Mouse (Mus musculus): ENCODE measurements at regions not wholly inside any gene's neighbourhood (a gene's known extent, or its start where the extent isn't known, plus 50 kb on each side); places are given as distances from the start of the nearest gene placed in this dataset.

GRCm38 (mm10) chr1:43394035-43394434 lies 50.3 kb upstream of the Nck2 start:
- TF ChIP-seq POLR2A (IDR thresholded peaks at IDR 0.05; ENCODE audit: borderline replicate concordance, extremely low read depth, low read depth, low read length) (no peak), CTCF (IDR thresholded peaks at IDR 0.05; ENCODE audit: insufficient read depth, low read length) (no peak)
- no peak for DNase-seq
- no peak overlapping the region for H3K4me3 ChIP-seq (replicated peaks; ENCODE audit: extremely low read depth, low read depth, low read length)
- WGBS: 95% methylated on average over 2 of the region's 2 CpGs
- no peaks in the 10 kb centered on the region for H3K4me1 ChIP-seq (ENCODE audit: control insufficient read depth, insufficient read depth, low read length)

Data from lung, adult 2 months (tissue).